Mouse (Mus musculus) myocyte (in vitro differentiated cells): ENCODE results near the gene Gm21969.

Experiments used
- E2F4 ChIP-seq: IDR thresholded peaks from one replicate; pipeline ENCODE4 v1.6.1; 2011; ENCODE audit warnings: mild to moderate bottlenecking, control low read depth, moderate library complexity; ENCODE audit not compliant: insufficient read depth
- MYOG ChIP-seq, 3 experiments: IDR thresholded peaks; one replicate each; pipeline ENCODE4 v1.6.1; 2011; ENCODE audit warnings: control low read depth in 2 of 3, low read depth in 2 of 3, mild to moderate bottlenecking in 2 of 3; ENCODE audit not compliant: insufficient read length in 2 of 3, control insufficient read depth in 1 of 3, insufficient read depth in 1 of 3
- POLR2A ChIP-seq: IDR thresholded peaks from one replicate; pipeline ENCODE4 v1.6.1; 2011; ENCODE audit warnings: low read depth, mild to moderate bottlenecking, control low read depth, moderate library complexity; ENCODE audit not compliant: insufficient read length

- TF ChIP-seq POLR2A (no peak), E2F4 (no peak), MYOG (IDR thresholded peaks at IDR 0.05; ENCODE audit: control insufficient read depth in 1 of 3, insufficient read depth in 1 of 3, insufficient read length in 2 of 3, low read depth in 2 of 3) (no peak)
Observed at GRCm38 (mm10) chr4:139698602-139699001, 95.6 kb downstream of the Gm21969 start.
